Mouse (Mus musculus): ENCODE data around the gene Alg3. TPM values are rescaled to one million over a fixed set of nuclear protein-coding genes. Genes with fewer than 3 reads are reported as not detected.

Gene Alg3
- polyA plus RNA-seq (2015; fragmentation: Nextera tagmentation; extraction: Ambion mirVana), result 36.5 and 46.2 TPM in 2 replicates

GRCm38 (mm10) chr16:20611357-20612227 lies at the start of gene Alg3, which contains the start of the genes Eef1akmt4 and Gm49333:
Gene Alg3, minus strand, starts transcription at chr16:20611735.
Gene Eef1akmt4, plus strand, starts transcription at chr16:20611593.
Gene Gm49333, plus strand, starts transcription at chr16:20611610.
- Histone ChIP-seq H3K36me3 (peaks cover 13% of the 10 kb centered on the region), H3K4me3 (peak within 1 kb of the TSS; percentile 96), H3K4me2 (peak within 1 kb of the TSS; percentile 86), H3K27me3 (no peaks in the 10 kb centered on the region), H3K9me3 (no peaks in the 10 kb centered on the region), H3K4me1 (replicated peaks) (peaks cover 30% of the 10 kb centered on the region), H3K9ac (peak within 1 kb of the TSS; percentile 92), H3K27ac (replicated peaks) (peak within 1 kb of the TSS; percentile 93)
- ATAC-seq (ENCODE audit: low FRiP score, low read depth), result peak; percentile 93
- WGBS, result 2% methylated on average over 41 of the region's 41 CpGs

GRCm38 (mm10) chr16:20657661-20658060 lies 46.1 kb upstream of the Alg3 start:
- 94% methylated on average over 4 of the region's 4 CpGs for WGBS
- Histone ChIP-seq H3K9ac (no peak overlapping the region), H3K27ac (replicated peaks) (no peak overlapping the region), H3K9me3 (no peaks in the 10 kb centered on the region), H3K27me3 (no peaks in the 10 kb centered on the region), H3K4me2 (no peak overlapping the region), H3K4me3 (no peak overlapping the region), H3K4me1 (replicated peaks) (peaks cover 8% of the 10 kb centered on the region), H3K36me3 (peaks cover 87% of the 10 kb centered on the region)
- no peak for ATAC-seq (ENCODE audit: low FRiP score, low read depth)

GRCm38 (mm10) chr16:20653315-20653714 lies 41.8 kb upstream of the Alg3 start:
- Histone ChIP-seq H3K27me3 (no peaks in the 10 kb centered on the region), H3K9ac (no peak overlapping the region), H3K4me1 (replicated peaks) (peaks cover 20% of the 10 kb centered on the region), H3K4me3 (no peak overlapping the region), H3K9me3 (no peaks in the 10 kb centered on the region), H3K4me2 (peak overlapping the region; percentile 92), H3K36me3 (peaks cover 46% of the 10 kb centered on the region), H3K27ac (replicated peaks) (no peak overlapping the region)
- WGBS, result 43% methylated on average over 2 of the region's 2 CpGs
- no peak for ATAC-seq (ENCODE audit: low FRiP score, low read depth)

GRCm38 (mm10) chr16:20651947-20652310 lies 40.4 kb upstream of the Alg3 start:
- no peaks in the 10 kb centered on the region for H3K27me3 ChIP-seq
- no peaks in the 10 kb centered on the region for H3K9me3 ChIP-seq
- peak overlapping the region; percentile 73 for H3K27ac ChIP-seq (replicated peaks)
- ATAC-seq (ENCODE audit: low FRiP score, low read depth), result no peak; the same call in 1 of the 2 replicates
- H3K36me3 ChIP-seq, result peaks cover 32% of the 10 kb centered on the region
- peak overlapping the region; percentile 84 for H3K9ac ChIP-seq
- H3K4me1 ChIP-seq (replicated peaks), result peaks cover 20% of the 10 kb centered on the region
- WGBS, result 8% methylated on average over 10 of the region's 12 CpGs
- peak overlapping the region; percentile 92 for H3K4me2 ChIP-seq
- H3K4me3 ChIP-seq, result peak overlapping the region; percentile 59

- Histone ChIP-seq H3K4me3 (peak within 1 kb of the TSS; percentile 59), H3K4me1 (replicated peaks) (peaks cover 20% of the 10 kb centered on the region), H3K9me3 (no peaks in the 10 kb centered on the region), H3K36me3 (peaks cover 26% of the 10 kb centered on the region), H3K27ac (replicated peaks) (peak within 1 kb of the TSS; percentile 79), H3K4me2 (peak within 1 kb of the TSS; percentile 92), H3K27me3 (no peaks in the 10 kb centered on the region), H3K9ac (peak within 1 kb of the TSS; percentile 84)
- ATAC-seq (ENCODE audit: low FRiP score, low read depth), result peak; percentile 97
- WGBS, result 1% methylated on average over 43 of the region's 46 CpGs
Observed at GRCm38 (mm10) chr16:20651076-20651946, 39.8 kb upstream of the Alg3 start, which contains the start of gene Psmd2. Gene Psmd2, plus strand, starts transcription at chr16:20651652.

GRCm38 (mm10) chr16:20643911-20644310 lies 32.4 kb upstream of the Alg3 start:
- no peaks in the 10 kb centered on the region for H3K4me1 ChIP-seq (replicated peaks)
- whole genome bisulfite sequencing, result 89% methylated on average over 7 of the region's 7 CpGs

GRCm38 (mm10) chr16:20642161-20642560 lies 30.6 kb upstream of the Alg3 start:
- Histone ChIP-seq H3K9ac (no peak overlapping the region), H3K4me1 (replicated peaks) (peaks cover 8% of the 10 kb centered on the region), H3K4me2 (no peak overlapping the region), H3K27me3 (no peaks in the 10 kb centered on the region), H3K4me3 (no peak overlapping the region), H3K36me3 (0 out of 2 replicates have a peak, but pooled peaks cover 10% of the 10 kb centered on the region), H3K27ac (replicated peaks) (no peak overlapping the region), H3K9me3 (no peaks in the 10 kb centered on the region)
- ATAC-seq (ENCODE audit: low FRiP score, low read depth), result peak; percentile 54
- 3% methylated on average over 8 of the region's 8 CpGs for WGBS

More at GRCm38 (mm10) chr16:20643911-20644310, 32.4 kb upstream of the Alg3 start:
- H3K36me3 ChIP-seq, result 0 out of 2 replicates have a peak, but pooled peaks cover 10% of the 10 kb centered on the region
- no peaks in the 10 kb centered on the region for H3K27me3 ChIP-seq
- no peak for ATAC-seq (ENCODE audit: low FRiP score, low read depth)
- no peak overlapping the region for H3K9ac ChIP-seq
- no peaks in the 10 kb centered on the region for H3K9me3 ChIP-seq
- no peak overlapping the region for H3K4me3 ChIP-seq
- no peak overlapping the region for H3K27ac ChIP-seq (replicated peaks)
- H3K4me2 ChIP-seq, result no peak overlapping the region

- peak overlapping the region; percentile 41; the same call in 1 of the 2 replicates for H3K27ac ChIP-seq (replicated peaks)
- 53% methylated on average over 8 of the region's 8 CpGs for WGBS
- no peaks in the 10 kb centered on the region for H3K27me3 ChIP-seq
- peaks cover 8% of the 10 kb centered on the region for H3K4me1 ChIP-seq (replicated peaks)
- H3K9ac ChIP-seq, result no peak overlapping the region
- no peak overlapping the region for H3K4me2 ChIP-seq
- peak; percentile 61; the same call in 1 of the 2 replicates for ATAC-seq (ENCODE audit: low FRiP score, low read depth)
- no peaks in the 10 kb centered on the region for H3K9me3 ChIP-seq
- H3K36me3 ChIP-seq, result peaks cover 8% of the 10 kb centered on the region
- no peak overlapping the region for H3K4me3 ChIP-seq
Observed at GRCm38 (mm10) chr16:20638367-20638766, 26.8 kb upstream of the Alg3 start.

- 82% methylated on average over 8 of the region's 8 CpGs for WGBS
- no peak for ATAC-seq (ENCODE audit: low FRiP score, low read depth)
- Histone ChIP-seq H3K9me3 (no peaks in the 10 kb centered on the region), H3K36me3 (peaks cover 4% of the 10 kb centered on the region), H3K27ac (replicated peaks) (0 out of 2 replicates have a peak overlapping the region, but pooled peaks have one; percentile 41), H3K4me3 (no peak overlapping the region), H3K27me3 (no peaks in the 10 kb centered on the region), H3K9ac (no peak overlapping the region), H3K4me2 (no peak overlapping the region), H3K4me1 (replicated peaks) (peaks cover 8% of the 10 kb centered on the region)
Observed at GRCm38 (mm10) chr16:20637410-20637809, 25.9 kb upstream of the Alg3 start.

GRCm38 (mm10) chr16:20629731-20630634 lies 18.4 kb upstream of the Alg3 start, which contains the start of gene Ece2:
Gene Ece2, plus strand, starts transcription at chr16:20629828.
- peak within 1 kb of the TSS; percentile 76 for H3K27ac ChIP-seq (replicated peaks)
- ATAC-seq (ENCODE audit: low FRiP score, low read depth), result peak; percentile 57
- peak within 1 kb of the TSS; percentile 94 for H3K4me2 ChIP-seq
- peak within 1 kb of the TSS; percentile 74 for H3K4me3 ChIP-seq
- WGBS, result 6% methylated on average over 41 of the region's 54 CpGs
- H3K9me3 ChIP-seq, result no peaks in the 10 kb centered on the region
- peak within 1 kb of the TSS; percentile 86 for H3K9ac ChIP-seq
- H3K27me3 ChIP-seq, result no peaks in the 10 kb centered on the region
- peaks cover 29% of the 10 kb centered on the region for H3K4me1 ChIP-seq (replicated peaks)
- H3K36me3 ChIP-seq, result peaks cover 4% of the 10 kb centered on the region

Measured in hindbrain, embryonic 15.5 days (tissue).